Comparison of ENCODE assay signal across 19 mouse cellular contexts in genomic region chr14:98095229-98095628, GRCm38 (mm10).
DNase-seq lines count a peak whose midpoint lies in the region; ATAC-seq and TF ChIP-seq lines count a peak whose summit lies in the region.
"Had no signal": no experiment of that assay in that cellular context is flagged by ENCODE, and none has a peak within 500 bp of the region (broad histone marks: within the 10 kb centered on the region; RNA-seq: fewer than 3 reads in every experiment).

No protein-coding gene starts in this region.

- H3K27me3 ChIP-seq in embryonic facial prominence, embryonic 11.5 days (ENCODE audit: control insufficient read depth, insufficient read depth, low read length) = no peaks in the 10 kb centered on the region
- H3K27me3 ChIP-seq in embryonic facial prominence, embryonic 10.5 days (replicated peaks; ENCODE audit: low read depth, poor library complexity, severe bottlenecking) = no peaks in the 10 kb centered on the region
- H3K27me3 ChIP-seq in forebrain, embryonic 15.5 days = no peaks in the 10 kb centered on the region
- no peaks in the 10 kb centered on the region for H3K27me3 ChIP-seq in midbrain, embryonic 13.5 days
- no peaks in the 10 kb centered on the region for H3K27me3 ChIP-seq in liver, embryonic 12.5 days (replicated peaks)
- H3K27me3 ChIP-seq: limb, embryonic 12.5 days; liver, embryonic 13.5 days; lung, embryonic 15.5 days; neural tube, embryonic 12.5 days; Patski had no signal

- H3K9ac ChIP-seq in embryonic facial prominence, embryonic 11.5 days (replicated peaks; ENCODE audit: low read length) = no peak overlapping the region
- H3K9ac ChIP-seq in forebrain, embryonic 15.5 days (replicated peaks) = no peak overlapping the region
- H3K9ac ChIP-seq in midbrain, embryonic 13.5 days (replicated peaks) = no peak overlapping the region
- H3K9ac ChIP-seq in liver, embryonic 12.5 days = no peak overlapping the region
- H3K9ac ChIP-seq: limb, embryonic 12.5 days; liver, embryonic 13.5 days; lung, embryonic 15.5 days; neural tube, embryonic 12.5 days had no signal

- H3K4me2 ChIP-seq in embryonic facial prominence, embryonic 11.5 days (ENCODE audit: low read depth, low read length) = no peak overlapping the region
- H3K4me2 ChIP-seq in forebrain, embryonic 15.5 days (replicated peaks) = no peak overlapping the region
- no peak overlapping the region for H3K4me2 ChIP-seq in midbrain, embryonic 13.5 days (replicated peaks)
- H3K4me2 ChIP-seq in liver, embryonic 12.5 days = no peak overlapping the region
- H3K4me2 ChIP-seq: limb, embryonic 12.5 days; liver, embryonic 13.5 days; lung, embryonic 15.5 days; neural tube, embryonic 12.5 days had no signal

- no peaks in the 10 kb centered on the region for H3K4me1 ChIP-seq in embryonic facial prominence, embryonic 11.5 days (ENCODE audit: control insufficient read depth, insufficient read depth, low read length)
- peaks cover 11% of the 10 kb centered on the region for H3K4me1 ChIP-seq in embryonic facial prominence, embryonic 10.5 days
- peaks cover 5% of the 10 kb centered on the region for H3K4me1 ChIP-seq in forebrain, embryonic 15.5 days
- H3K4me1 ChIP-seq in midbrain, embryonic 13.5 days (replicated peaks) = peaks cover 13% of the 10 kb centered on the region
- no peaks in the 10 kb centered on the region for H3K4me1 ChIP-seq in liver, embryonic 12.5 days
- H3K4me1 ChIP-seq: limb, embryonic 12.5 days; liver, embryonic 13.5 days; lung, embryonic 15.5 days; neural tube, embryonic 12.5 days had no signal

- DNase-seq in embryonic facial prominence, embryonic 11.5 days (ENCODE audit: low spot score) = peak; percentile 44
- no peak for DNase-seq in embryonic facial prominence, embryonic 10.5 days (ENCODE audit: low spot score)
- DNase-seq in brain, embryonic 14.5 days (ENCODE audit: low read depth) = peak; percentile 84
- DNase-seq in cerebellum, adult 18-20 months = no peak
- DNase-seq: adrenal gland, postnatal 14 days; cerebellum, adult 11-12 months; cerebellum, postnatal 36 days; gastrocnemius, postnatal 25 days; kidney, adult 11 months; liver, embryonic 13.5 days; thymus, postnatal 14 days had no signal

- no peak overlapping the region for H3K27ac ChIP-seq in embryonic facial prominence, embryonic 11.5 days (replicated peaks; ENCODE audit: low read depth, low read length)
- H3K27ac ChIP-seq in embryonic facial prominence, embryonic 10.5 days (replicated peaks) = no peak overlapping the region
- no peak overlapping the region for H3K27ac ChIP-seq in forebrain, embryonic 15.5 days (replicated peaks)
- peak overlapping the region; percentile 30; the same call in 1 of the 2 replicates for H3K27ac ChIP-seq in midbrain, embryonic 13.5 days
- no peak overlapping the region for H3K27ac ChIP-seq in liver, embryonic 12.5 days
- H3K27ac ChIP-seq: limb, embryonic 12.5 days; liver, embryonic 13.5 days; lung, embryonic 15.5 days; neural tube, embryonic 12.5 days had no signal

- no peak for TF ChIP-seq CTCF in brain, embryonic 14.5 days (IDR thresholded peaks at IDR 0.05; ENCODE audit: borderline replicate concordance, extremely low read depth, insufficient read depth, insufficient read length)

- no peaks in the 10 kb centered on the region for H3K9me3 ChIP-seq in embryonic facial prominence, embryonic 11.5 days (replicated peaks; ENCODE audit: control insufficient read depth, low read length)
- H3K9me3 ChIP-seq in embryonic facial prominence, embryonic 10.5 days = no peaks in the 10 kb centered on the region
- H3K9me3 ChIP-seq in forebrain, embryonic 15.5 days = no peaks in the 10 kb centered on the region
- no peaks in the 10 kb centered on the region for H3K9me3 ChIP-seq in midbrain, embryonic 13.5 days
- H3K9me3 ChIP-seq in liver, embryonic 12.5 days (replicated peaks) = no peaks in the 10 kb centered on the region
- H3K9me3 ChIP-seq: limb, embryonic 12.5 days; liver, embryonic 13.5 days; lung, embryonic 15.5 days; neural tube, embryonic 12.5 days had no signal

- WGBS in embryonic facial prominence, embryonic 11.5 days = 26% methylated on average over 4 of the region's 4 CpGs
- 28% methylated on average over 4 of the region's 4 CpGs for WGBS in embryonic facial prominence, embryonic 10.5 days
- 8% methylated on average over 4 of the region's 4 CpGs for WGBS in forebrain, embryonic 15.5 days
- WGBS in midbrain, embryonic 13.5 days = 8% methylated on average over 4 of the region's 4 CpGs
- WGBS in liver, embryonic 12.5 days (ENCODE audit: insufficient replicate concordance) = 60% methylated on average over 4 of the region's 4 CpGs

- H3K4me3 ChIP-seq in embryonic facial prominence, embryonic 11.5 days (ENCODE audit: low read depth, low read length) = no peak overlapping the region
- H3K4me3 ChIP-seq in embryonic facial prominence, embryonic 10.5 days = no peak overlapping the region
- H3K4me3 ChIP-seq in forebrain, embryonic 15.5 days = no peak overlapping the region
- no peak overlapping the region for H3K4me3 ChIP-seq in midbrain, embryonic 13.5 days (replicated peaks)
- no peak overlapping the region for H3K4me3 ChIP-seq in liver, embryonic 12.5 days
- H3K4me3 ChIP-seq: limb, embryonic 12.5 days; liver, embryonic 13.5 days; lung, embryonic 15.5 days; neural tube, embryonic 12.5 days had no signal

- ATAC-seq in embryonic facial prominence, embryonic 11.5 days (replicated peaks; ENCODE audit: insufficient number of reproducible peaks, low FRiP score, low TSS enrichment, low read depth) = no peak
- 0 out of 2 replicates have a peak, but pooled peaks have one; percentile 58 for ATAC-seq in forebrain, embryonic 15.5 days (replicated peaks)
- peak; percentile 81 for ATAC-seq in midbrain, embryonic 13.5 days
- ATAC-seq in liver, embryonic 12.5 days = no peak
- ATAC-seq: CD4-positive, CD25-positive, alpha-beta regulatory T cell, adult 4 months; Patski had no signal

- no peaks in the 10 kb centered on the region for H3K36me3 ChIP-seq in embryonic facial prominence, embryonic 11.5 days (replicated peaks; ENCODE audit: control insufficient read depth, insufficient read depth, low read depth, low read length)
- 0 out of 2 replicates have a peak, but pooled peaks cover 3% of the 10 kb centered on the region for H3K36me3 ChIP-seq in embryonic facial prominence, embryonic 10.5 days (replicated peaks)
- H3K36me3 ChIP-seq in forebrain, embryonic 15.5 days = no peaks in the 10 kb centered on the region
- no peaks in the 10 kb centered on the region for H3K36me3 ChIP-seq in midbrain, embryonic 13.5 days
- H3K36me3 ChIP-seq in liver, embryonic 12.5 days = no peaks in the 10 kb centered on the region
- H3K36me3 ChIP-seq: limb, embryonic 12.5 days; liver, embryonic 13.5 days; lung, embryonic 15.5 days; neural tube, embryonic 12.5 days had no signal

- TF ChIP-seq POLR2A in brain, embryonic 14.5 days (IDR thresholded peaks at IDR 0.05; ENCODE audit: borderline replicate concordance, extremely low read depth, insufficient read depth, insufficient read length, poor library complexity, severe bottlenecking) = no peak

Comparison
In these comparisons a context has a peak if more than half of its experiments do, and no peak if none do; other contexts are left out.
1. DNase-seq: peak in embryonic facial prominence, embryonic 11.5 days (single experiment) and brain, embryonic 14.5 days (single experiment); none in embryonic facial prominence, embryonic 10.5 days (single experiment) and cerebellum, adult 18-20 months (0 of 2).
2. ATAC-seq: peak in forebrain, embryonic 15.5 days (single experiment) and midbrain, embryonic 13.5 days (single experiment); none in embryonic facial prominence, embryonic 11.5 days (single experiment) and liver, embryonic 12.5 days (single experiment).